Mouse (Mus musculus) liver, adult 2 months (tissue): Measurements from ENCODE around the gene Slc40a1. TPM values are rescaled to one million over a fixed set of nuclear protein-coding genes. Genes with fewer than 3 reads are reported as not detected.

Experiments used
- DNase-seq: peaks from one replicate; pipeline ENCODE4 v3.0.0-alpha.2; 2011; ENCODE audit warnings: low read depth, low spot score; ENCODE audit errors: extremely low read depth
- H3K27ac ChIP-seq: fragments of 200-500 bp; replicated peaks from 2 replicates; pipeline ENCODE4 v1.5.1; 2012; ENCODE audit warnings: low read depth, mild to moderate bottlenecking, control low read depth, inconsistent platforms, low read length; ENCODE audit not compliant: insufficient read depth
- H3K27me3 ChIP-seq: fragments of 200-500 bp; 2 replicates; pipeline ENCODE4 v1.6.1; 2012; ENCODE audit warnings: mild to moderate bottlenecking, moderate library complexity, low read length, inconsistent platforms; ENCODE audit not compliant: control insufficient read depth, insufficient read depth
- H3K36me3 ChIP-seq: fragments of 200-500 bp; 2 replicates; pipeline ENCODE4 v1.6.1; 2012; ENCODE audit warnings: low read length, inconsistent platforms; ENCODE audit not compliant: control insufficient read depth, insufficient read depth
- H3K4me1 ChIP-seq: fragments of 200-500 bp; 2 replicates; pipeline ENCODE4 v1.6.1; 2011; ENCODE audit warnings: low read length; ENCODE audit not compliant: control insufficient read depth, insufficient read depth
- H3K4me3 ChIP-seq: fragments of 200-500 bp; 2 replicates; pipeline ENCODE4 v1.5.1; 2011; ENCODE audit warnings: low read depth, mild to moderate bottlenecking, control low read depth, low read length, moderate library complexity; ENCODE audit not compliant: insufficient read depth
- H3K79me2 ChIP-seq: fragments of 200-500 bp; 2 replicates; pipeline ENCODE4 v1.6.1; 2012; ENCODE audit warnings: inconsistent platforms, mild to moderate bottlenecking, low read length, moderate library complexity; ENCODE audit not compliant: control insufficient read depth, insufficient read depth
- H3K9ac ChIP-seq: fragments of 200-500 bp; 2 replicates; pipeline ENCODE4 v1.6.1; 2012; ENCODE audit warnings: low read depth, mild to moderate bottlenecking, control low read depth, inconsistent platforms, low read length
- CTCF ChIP-seq: fragments of 200-500 bp; IDR thresholded peaks from 2 replicates; pipeline ENCODE4 v1.5.1; 2011; ENCODE audit warnings: low read depth, low read length, control low read depth
- POLR2A ChIP-seq: fragments of 200-500 bp; IDR thresholded peaks from 2 replicates; pipeline ENCODE4 v1.6.1; 2011; ENCODE audit warnings: low read length, control low read depth; ENCODE audit not compliant: insufficient read depth; ENCODE audit errors: extremely low read depth
- WGBS: fragments of 180-500 bp; shearing (Covaris S2); methylation state at CpG from one replicate; pipeline ENCODE4 v1.1.7; 2018; 5-methylcytosine and 5-hydroxymethylcytosine counted together
- polyA plus RNA-seq: library from polyadenylated mRNA; depleted of rRNA; stranded (reverse); fragments of >200 nt; gene quantifications from 2 replicates; pipeline ENCODE4 v1.2.3, GENCODE M21; 2012
- total RNA-seq: library from RNA; depleted of rRNA; stranded (reverse); fragments of >200 nt; gene quantifications from 2 replicates; pipeline ENCODE4 v1.2.3, GENCODE M21; 2014

The Slc40a1 gene
- total and polyA plus RNA-seq, 2 experiments = 42.6 to 124 TPM

DNA sequence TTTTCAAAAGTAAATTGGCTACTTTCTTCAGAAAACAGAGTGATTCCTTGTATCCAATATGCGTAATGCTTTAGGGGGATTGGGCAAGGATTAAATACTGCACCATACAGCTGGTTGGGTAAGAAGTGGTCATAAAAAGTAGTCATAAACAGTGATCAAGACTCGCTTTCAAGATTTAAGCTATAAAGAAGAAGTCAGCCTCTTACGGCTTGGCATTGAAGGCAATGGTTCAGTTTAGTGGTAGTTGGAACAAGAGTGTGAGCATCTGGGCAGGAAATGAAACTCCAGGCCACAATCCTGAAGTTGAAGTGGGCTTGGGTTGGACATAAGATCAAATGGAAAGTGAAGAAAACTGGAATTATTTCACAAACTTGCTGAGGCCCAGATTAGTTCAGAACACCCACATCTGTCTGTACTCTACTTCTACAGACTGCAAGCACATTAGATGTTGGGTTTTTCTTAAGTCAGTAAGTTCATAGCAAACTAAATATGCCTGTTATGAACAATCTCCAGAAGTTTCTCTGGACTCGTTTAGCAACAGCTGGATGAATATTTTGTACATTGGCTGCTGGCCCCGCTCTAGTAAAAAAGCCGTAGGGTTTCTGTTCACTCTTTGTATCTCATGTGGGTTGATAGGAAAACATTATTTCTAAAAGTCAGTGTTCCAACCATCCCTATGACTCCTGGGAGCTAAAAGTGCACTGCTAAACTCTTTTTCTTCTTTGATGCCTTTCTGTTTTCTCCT is 32.0 kb downstream of the Slc40a1 start:
- no peak for DNase-seq
- H3K9ac ChIP-seq = no peak overlapping the region
- H3K4me1 ChIP-seq = peaks cover 3% of the 10 kb centered on the region; the same call in 1 of the 2 replicates
- H3K27ac ChIP-seq = no peak overlapping the region
- no peaks in the 10 kb centered on the region for H3K27me3 ChIP-seq
- no peaks in the 10 kb centered on the region for H3K36me3 ChIP-seq
- no peak overlapping the region for H3K4me3 ChIP-seq
- no peaks in the 10 kb centered on the region for H3K79me2 ChIP-seq
- 91% methylated on average over 6 of the region's 6 CpGs for WGBS
- no peak for TF ChIP-seq CTCF
- no peak for TF ChIP-seq POLR2A

DNA sequence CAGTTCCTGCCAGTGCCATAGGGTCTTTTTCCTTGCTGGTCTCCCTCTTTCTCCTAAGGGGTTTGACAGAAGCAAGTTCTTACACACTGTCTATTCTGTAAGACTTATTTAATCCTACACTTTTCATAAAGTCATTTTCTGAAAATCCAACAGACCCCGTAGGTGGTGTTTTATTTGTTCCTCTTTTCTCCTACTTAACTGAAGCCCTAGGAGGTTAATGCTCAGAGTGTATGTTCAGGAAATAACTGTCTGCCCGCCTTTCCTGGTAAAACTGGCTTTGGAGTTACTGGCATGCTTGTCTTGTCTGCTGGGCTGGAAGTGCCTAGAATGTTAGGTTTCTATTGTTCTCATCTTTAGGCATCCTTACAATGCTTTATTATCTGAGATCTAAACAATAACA is 34.3 kb downstream of the Slc40a1 start:
- no peak overlapping the region for H3K27ac ChIP-seq
- H3K79me2 ChIP-seq = no peaks in the 10 kb centered on the region
- H3K36me3 ChIP-seq = no peaks in the 10 kb centered on the region
- DNase-seq = no peak
- TF ChIP-seq CTCF = no peak
- TF ChIP-seq POLR2A = no peak
- H3K27me3 ChIP-seq = no peaks in the 10 kb centered on the region
- WGBS = 77% methylated on average over 2 of the region's 2 CpGs
- no peak overlapping the region for H3K4me3 ChIP-seq
- no peaks in the 10 kb centered on the region for H3K4me1 ChIP-seq
- no peak overlapping the region for H3K9ac ChIP-seq

DNA sequence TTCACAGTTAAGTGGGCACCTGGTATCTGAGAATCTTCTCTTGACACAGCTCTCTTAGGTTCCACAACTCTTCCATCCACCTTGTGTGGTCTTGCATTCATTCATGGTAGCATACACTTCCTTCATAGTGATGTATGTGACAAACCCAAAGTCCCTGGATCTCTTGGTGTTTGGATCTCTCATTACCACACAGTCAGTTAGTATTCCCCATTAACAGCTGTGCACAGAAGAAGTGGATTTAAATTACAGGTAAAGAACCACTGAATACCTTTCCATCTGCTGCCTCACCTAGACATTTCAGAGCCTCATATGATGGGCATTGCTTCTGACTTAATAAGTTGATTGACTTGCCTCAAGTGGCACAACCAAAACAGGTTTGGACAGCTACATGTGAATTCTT is 36.1 kb downstream of the Slc40a1 start, which contains the start of gene Gm5269:
Gene Gm5269, minus strand, starts transcription at position 101 of the 400 bp plus-strand sequence.
- no peak for TF ChIP-seq CTCF
- TF ChIP-seq POLR2A = no peak
- DNase-seq = no peak
- H3K27ac ChIP-seq = no peak within 1 kb of the TSS

DNA sequence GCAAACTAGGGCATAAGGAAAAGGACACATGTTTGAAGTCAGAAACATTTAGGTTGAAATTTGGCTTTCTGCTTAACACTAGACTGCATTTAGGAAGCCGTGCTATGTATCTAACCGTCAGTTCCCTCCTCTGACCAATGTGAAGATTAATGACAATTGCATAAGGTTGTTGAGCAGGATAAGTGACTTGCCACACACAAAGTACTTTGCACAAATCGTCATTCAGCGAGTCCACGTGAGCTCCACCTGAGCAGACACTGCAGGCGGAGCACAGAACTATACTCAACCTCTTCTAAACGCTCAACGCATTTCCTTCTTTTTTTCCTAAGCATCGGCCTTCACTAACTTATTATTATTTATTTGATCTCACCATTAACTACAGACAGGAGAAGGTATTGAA is 39.5 kb downstream of the Slc40a1 start:
- H3K79me2 ChIP-seq = no peaks in the 10 kb centered on the region
- 91% methylated on average over 9 of the region's 9 CpGs for WGBS
- H3K27me3 ChIP-seq = no peaks in the 10 kb centered on the region
- no peak overlapping the region for H3K9ac ChIP-seq
- no peak overlapping the region for H3K27ac ChIP-seq
- H3K36me3 ChIP-seq = no peaks in the 10 kb centered on the region
- no peak overlapping the region for H3K4me3 ChIP-seq
- no peaks in the 10 kb centered on the region for H3K4me1 ChIP-seq
- no peak for TF ChIP-seq CTCF
- TF ChIP-seq POLR2A = no peak
- DNase-seq = no peak

More for the DNA sequence above, 36.1 kb downstream of the Slc40a1 start, which contains the start of gene Gm5269:
- H3K27me3 ChIP-seq = no peaks in the 10 kb centered on the region
- no peaks in the 10 kb centered on the region for H3K36me3 ChIP-seq
- no peak within 1 kb of the TSS for H3K4me3 ChIP-seq
- no peaks in the 10 kb centered on the region for H3K4me1 ChIP-seq
- no peak within 1 kb of the TSS for H3K9ac ChIP-seq
- H3K79me2 ChIP-seq = no peaks in the 10 kb centered on the region

DNA sequence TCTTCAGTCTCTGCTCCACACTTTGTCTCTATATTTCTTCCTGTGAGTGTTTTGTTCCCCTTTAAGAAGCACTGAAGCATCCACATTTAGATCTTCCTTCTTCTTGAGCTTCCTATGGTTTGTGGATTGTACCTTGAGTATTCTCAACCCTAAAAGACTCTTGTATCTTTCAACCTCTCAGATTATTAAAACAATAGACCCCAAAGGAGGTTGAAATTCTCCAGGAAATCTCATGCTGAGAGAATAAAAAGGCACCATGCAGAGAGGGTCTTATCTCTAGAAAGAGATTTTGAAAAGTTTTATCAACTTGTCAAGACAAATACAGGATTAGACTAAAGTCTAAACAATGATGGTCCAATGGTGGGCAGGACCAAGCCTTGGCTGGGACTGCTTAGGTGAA is 42.9 kb downstream of the Slc40a1 start:
- H3K9ac ChIP-seq = no peak overlapping the region
- no peaks in the 10 kb centered on the region for H3K4me1 ChIP-seq
- TF ChIP-seq POLR2A (no peak), CTCF (no peak)
- H3K27me3 ChIP-seq = no peaks in the 10 kb centered on the region
- no peaks in the 10 kb centered on the region for H3K36me3 ChIP-seq
- H3K79me2 ChIP-seq = no peaks in the 10 kb centered on the region
- no peak overlapping the region for H3K4me3 ChIP-seq
- no peak overlapping the region for H3K27ac ChIP-seq
- DNase-seq = no peak

DNA sequence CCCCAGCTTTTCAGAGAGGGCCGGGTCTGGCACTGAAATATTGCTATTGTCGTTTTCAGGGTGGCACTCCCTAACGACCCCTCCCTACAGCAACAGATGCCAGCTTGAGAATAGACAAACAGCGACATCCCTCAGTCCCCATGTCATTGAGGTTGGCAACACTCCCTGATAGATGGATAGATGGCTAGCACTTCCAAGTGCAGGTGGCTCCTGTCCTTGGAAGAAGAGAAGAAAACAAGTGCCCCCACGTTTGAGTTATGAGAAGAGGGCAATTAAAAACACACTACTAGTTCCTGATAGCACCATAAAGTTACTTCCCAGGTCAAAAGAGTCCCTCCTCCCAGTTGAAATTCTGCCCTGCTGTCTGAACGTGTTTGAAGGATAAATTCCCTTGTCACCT is 44.2 kb downstream of the Slc40a1 start:
- Histone ChIP-seq H3K27me3 (no peaks in the 10 kb centered on the region), H3K9ac (no peak overlapping the region), H3K4me3 (no peak overlapping the region), H3K4me1 (no peaks in the 10 kb centered on the region), H3K36me3 (no peaks in the 10 kb centered on the region), H3K27ac (peak overlapping the region; percentile 47; the same call in 1 of the 2 replicates), H3K79me2 (no peaks in the 10 kb centered on the region)
- 77% methylated on average over 6 of the region's 6 CpGs for WGBS
- no peak for DNase-seq
- TF ChIP-seq CTCF (no peak), POLR2A (no peak)
